Comparison of ENCODE assay signal across 8 mouse cellular contexts in genomic region chr15:27612533-27613221, GRCm38 (mm10). TPM values are rescaled to one million over a fixed set of nuclear protein-coding genes. Genes with fewer than 3 reads are reported as not detected.
A peak's percentile ranks its signal among the peaks of the same experiment; 100 is the strongest.
DNase-seq lines count a peak whose midpoint lies in the region; ATAC-seq and TF ChIP-seq lines count a peak whose summit lies in the region.
"Had no signal": no experiment of that assay in that cellular context is flagged by ENCODE, and none has a peak within 500 bp of the region (broad histone marks: within the 10 kb centered on the region; RNA-seq: fewer than 3 reads in every experiment).

No protein-coding gene starts in this region.

- TF ChIP-seq CTCF in kidney, postnatal 0 days (IDR thresholded peaks at IDR 0.05; ENCODE audit: low read depth), result peak; percentile 83
- TF ChIP-seq CTCF in lung, embryonic 14.5 days (IDR thresholded peaks at IDR 0.05; ENCODE audit: low read depth), result peak; percentile 88

- H3K4me1 ChIP-seq in heart, embryonic 15.5 days (replicated peaks), result peaks cover 6% of the 10 kb centered on the region
- H3K4me1 ChIP-seq in kidney, postnatal 0 days (replicated peaks; ENCODE audit: insufficient read depth, low read length), result no peaks in the 10 kb centered on the region
- no peaks in the 10 kb centered on the region for H3K4me1 ChIP-seq in lung, embryonic 14.5 days (ENCODE audit: insufficient read depth)

- H3K36me3 ChIP-seq in heart, embryonic 15.5 days, result peaks cover 46% of the 10 kb centered on the region
- peaks cover 23% of the 10 kb centered on the region; the same call in 1 of the 2 replicates for H3K36me3 ChIP-seq in kidney, postnatal 0 days (ENCODE audit: insufficient read depth, low read length)
- peaks cover 46% of the 10 kb centered on the region for H3K36me3 ChIP-seq in lung, embryonic 14.5 days (ENCODE audit: insufficient read depth)

- H3K9me3 ChIP-seq in heart, embryonic 15.5 days (replicated peaks), result no peaks in the 10 kb centered on the region
- H3K9me3 ChIP-seq in kidney, postnatal 0 days (replicated peaks; ENCODE audit: low read length), result no peaks in the 10 kb centered on the region
- H3K9me3 ChIP-seq in lung, embryonic 14.5 days (ENCODE audit: low read depth, low read length), result no peaks in the 10 kb centered on the region
- H3K9me3 ChIP-seq: limb, embryonic 15.5 days had no signal

- peak; percentile 44; the same call in 1 of the 2 replicates for ATAC-seq in heart, embryonic 15.5 days (replicated peaks; ENCODE audit: insufficient number of reproducible peaks, insufficient read depth, low FRiP score, low read depth)
- peak; percentile 71; the same call in 1 of the 2 replicates for ATAC-seq in kidney, postnatal 0 days (replicated peaks; ENCODE audit: low FRiP score, low read depth)
- peak; percentile 58 for ATAC-seq in lung, embryonic 14.5 days (ENCODE audit: insufficient read depth)

- H3K4me3 ChIP-seq in heart, embryonic 15.5 days, result no peak overlapping the region
- no peak overlapping the region for H3K4me3 ChIP-seq in kidney, postnatal 0 days (replicated peaks; ENCODE audit: low read depth, low read length)
- no peak overlapping the region for H3K4me3 ChIP-seq in lung, embryonic 14.5 days (ENCODE audit: low read depth, low read length)
- H3K4me3 ChIP-seq: limb, embryonic 15.5 days had no signal

- no peak overlapping the region for H3K9ac ChIP-seq in heart, embryonic 15.5 days
- H3K9ac ChIP-seq in kidney, postnatal 0 days (ENCODE audit: low read depth, low read length), result no peak overlapping the region
- H3K9ac ChIP-seq in lung, embryonic 14.5 days, result no peak overlapping the region
- H3K9ac ChIP-seq: limb, embryonic 15.5 days had no signal

- no peak overlapping the region for H3K4me2 ChIP-seq in heart, embryonic 15.5 days
- no peak overlapping the region for H3K4me2 ChIP-seq in kidney, postnatal 0 days (ENCODE audit: low read length)
- no peak overlapping the region for H3K4me2 ChIP-seq in lung, embryonic 14.5 days
- H3K4me2 ChIP-seq: limb, embryonic 15.5 days had no signal

- WGBS in heart, embryonic 15.5 days, result 50% methylated on average over 6 of the region's 6 CpGs
- 42% methylated on average over 6 of the region's 6 CpGs for WGBS in kidney, postnatal 0 days
- WGBS in lung, embryonic 14.5 days, result 42% methylated on average over 6 of the region's 6 CpGs

- no peaks in the 10 kb centered on the region for H3K27me3 ChIP-seq in heart, embryonic 15.5 days
- H3K27me3 ChIP-seq in kidney, postnatal 0 days (ENCODE audit: insufficient read depth, low read length), result no peaks in the 10 kb centered on the region
- H3K27me3 ChIP-seq in lung, embryonic 14.5 days (ENCODE audit: insufficient read depth, low read length), result no peaks in the 10 kb centered on the region
- H3K27me3 ChIP-seq: limb, embryonic 15.5 days had no signal

- H3K27ac ChIP-seq in heart, embryonic 15.5 days, result no peak overlapping the region
- H3K27ac ChIP-seq in kidney, postnatal 0 days, result no peak overlapping the region
- H3K27ac ChIP-seq in lung, embryonic 14.5 days (ENCODE audit: low read depth), result no peak overlapping the region
- H3K27ac ChIP-seq: limb, embryonic 15.5 days had no signal

- peak; percentile 81 for DNase-seq in ES-CJ7 (ENCODE audit: low read depth, low spot score)
- peak; percentile 71 for DNase-seq in adrenal gland, postnatal 10 days
- peak; percentile 63 for DNase-seq in embryo, embryonic 9.5 days (ENCODE audit: extremely low spot score)
- DNase-seq in kidney, postnatal 0 days (ENCODE audit: low spot score), result peak; percentile 86
- DNase-seq in lung, embryonic 14.5 days, result peak; percentile 89
- peak; percentile 89 for DNase-seq in retina, embryonic 14.5 days (ENCODE audit: low spot score)

RNA-seq across cellular contexts. Expression of gene Otulin, which starts 17.8 kb away (rescaled TPM):
- total RNA-seq in adrenal gland, postnatal 10 days (2021), result 10 to 100 TPM; 32.8 to 35.7 TPM
- 24.3 and 24.9 TPM in 2 replicates for polyA plus RNA-seq in heart, embryonic 15.5 days (2015; fragmentation: Nextera tagmentation; extraction: Ambion mirVana)
- polyA plus RNA-seq in kidney, postnatal 0 days (2015; fragmentation: Nextera tagmentation; extraction: Ambion mirVana), result 37.6 and 41.1 TPM in 2 replicates
- polyA plus RNA-seq in lung, embryonic 14.5 days (2014; fragmentation: Nextera tagmentation; extraction: Ambion mirVana), result 39.2 and 41.8 TPM in 2 replicates
